Comparison of ENCODE assay signal across 9 mouse cellular contexts in the genomic region with DNA sequence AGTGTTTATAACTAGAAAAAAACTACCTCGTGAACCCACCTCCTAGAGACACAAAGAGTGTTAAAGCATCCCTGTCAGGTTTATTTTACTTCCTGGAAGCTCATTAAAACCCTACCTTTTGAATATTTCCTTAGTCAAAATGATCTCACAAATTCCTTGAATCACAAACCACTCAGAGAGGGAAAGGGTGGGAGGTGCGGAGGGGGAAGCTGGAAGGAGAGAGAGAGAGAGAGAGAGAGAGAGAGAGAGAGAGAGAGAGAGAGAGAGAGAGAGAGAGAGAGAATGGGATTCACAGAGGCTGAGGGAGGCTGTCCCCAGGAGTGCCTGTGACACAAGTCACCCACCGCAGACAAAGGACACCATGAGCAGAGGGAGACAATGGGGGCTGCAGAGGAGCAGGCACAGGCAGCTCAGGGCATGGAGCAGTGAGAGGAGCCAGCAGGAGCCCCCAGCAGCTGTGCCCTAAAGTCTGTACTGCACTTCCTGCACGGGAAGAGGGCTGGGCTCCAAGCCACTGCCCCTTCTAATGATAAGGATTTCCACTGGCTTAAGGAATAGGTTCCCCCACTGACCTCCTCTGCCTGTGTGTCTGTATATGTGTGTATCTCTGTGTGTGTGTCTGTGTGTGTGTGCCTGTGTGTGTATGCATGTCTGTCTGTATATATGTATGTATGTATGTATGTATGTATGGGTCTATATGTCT.
DNase-seq lines count a peak whose midpoint lies in the region; ATAC-seq and TF ChIP-seq lines count a peak whose summit lies in the region.
"Had no signal": no experiment of that assay in that cellular context is flagged by ENCODE, and none has a peak within 500 bp of the region (broad histone marks: within the 10 kb centered on the region; RNA-seq: fewer than 3 reads in every experiment).

No protein-coding gene starts in this region.

- H3K4me3 ChIP-seq in heart, embryonic 16.5 days (ENCODE audit: low read length) = no peak overlapping the region
- H3K4me3 ChIP-seq in heart, adult 2 months = no peak overlapping the region
- H3K4me3 ChIP-seq in embryonic facial prominence, embryonic 10.5 days = no peak overlapping the region
- H3K4me3 ChIP-seq in hindbrain, postnatal 0 days (ENCODE audit: low read length) = no peak overlapping the region
- no peak overlapping the region for H3K4me3 ChIP-seq in neural tube, embryonic 13.5 days

- no peak for TF ChIP-seq EP300 in heart, adult 2 months (IDR thresholded peaks at IDR 0.05; ENCODE audit: insufficient read depth, low read depth, low read length)

- no peaks in the 10 kb centered on the region for H3K36me3 ChIP-seq in heart, embryonic 16.5 days (ENCODE audit: control insufficient read depth, insufficient read depth)
- H3K36me3 ChIP-seq in heart, adult 2 months (ENCODE audit: control insufficient read depth, insufficient read depth, low read length) = no peaks in the 10 kb centered on the region
- H3K36me3 ChIP-seq in embryonic facial prominence, embryonic 10.5 days (replicated peaks) = no peaks in the 10 kb centered on the region
- no peaks in the 10 kb centered on the region for H3K36me3 ChIP-seq in hindbrain, postnatal 0 days (ENCODE audit: insufficient read depth, low read length)
- no peaks in the 10 kb centered on the region for H3K36me3 ChIP-seq in neural tube, embryonic 13.5 days

- TF ChIP-seq CTCF in heart, adult 2 months (IDR thresholded peaks at IDR 0.05) = no peak
- TF ChIP-seq CTCF in hindbrain, postnatal 0 days (IDR thresholded peaks at IDR 0.05; ENCODE audit: low read depth) = no peak

- H3K9me3 ChIP-seq in heart, embryonic 16.5 days (replicated peaks; ENCODE audit: control insufficient read depth, low read length) = no peaks in the 10 kb centered on the region
- H3K9me3 ChIP-seq in embryonic facial prominence, embryonic 10.5 days = no peaks in the 10 kb centered on the region
- H3K9me3 ChIP-seq in hindbrain, postnatal 0 days (ENCODE audit: low read length) = no peaks in the 10 kb centered on the region
- no peaks in the 10 kb centered on the region for H3K9me3 ChIP-seq in neural tube, embryonic 13.5 days

- peaks cover 21% of the 10 kb centered on the region for H3K4me1 ChIP-seq in heart, embryonic 16.5 days (ENCODE audit: control insufficient read depth, insufficient read depth, low read length)
- no peaks in the 10 kb centered on the region; the same call in 1 of the 2 replicates for H3K4me1 ChIP-seq in heart, adult 2 months (ENCODE audit: control insufficient read depth, insufficient read depth, low read length)
- peaks cover 35% of the 10 kb centered on the region for H3K4me1 ChIP-seq in embryonic facial prominence, embryonic 10.5 days
- peaks cover 16% of the 10 kb centered on the region for H3K4me1 ChIP-seq in hindbrain, postnatal 0 days (ENCODE audit: insufficient read depth, low read length)
- H3K4me1 ChIP-seq in neural tube, embryonic 13.5 days (replicated peaks) = peaks cover 59% of the 10 kb centered on the region

- intact Hi-C loops in heart, adult 2 months (cut with DNase I) = no loop called here

- no peak overlapping the region for H3K4me2 ChIP-seq in heart, embryonic 16.5 days (ENCODE audit: low read depth, low read length)
- peak overlapping the region; percentile 36 for H3K4me2 ChIP-seq in hindbrain, postnatal 0 days (ENCODE audit: low read depth, low read length)
- peak overlapping the region; percentile 28 for H3K4me2 ChIP-seq in neural tube, embryonic 13.5 days

- no peak for TF ChIP-seq POLR2A in heart, adult 2 months (IDR thresholded peaks at IDR 0.05; ENCODE audit: insufficient read depth, low read depth, low read length)

- 0 out of 2 replicates have a peak overlapping the region, but pooled peaks have one; percentile 6 for H3K9ac ChIP-seq in heart, embryonic 16.5 days (ENCODE audit: low read length)
- no peak overlapping the region for H3K9ac ChIP-seq in heart, adult 2 months (ENCODE audit: low read depth, low read length)
- peak overlapping the region; percentile 35 for H3K9ac ChIP-seq in hindbrain, postnatal 0 days (replicated peaks; ENCODE audit: low read length)
- peak overlapping the region; percentile 64 for H3K9ac ChIP-seq in neural tube, embryonic 13.5 days

- ATAC-seq in heart, embryonic 16.5 days (replicated peaks; ENCODE audit: extremely low read depth, insufficient read depth, low FRiP score) = peak; percentile 69
- peak; percentile 78 for ATAC-seq in hindbrain, postnatal 0 days
- peak; percentile 83 for ATAC-seq in neural tube, embryonic 13.5 days (ENCODE audit: low read depth)
- ATAC-seq in CD4-positive, CD25-positive, alpha-beta regulatory T cell, adult 4 months = no peak

- no peak for DNase-seq in heart, adult 2 months
- peak; percentile 32 for DNase-seq in embryonic facial prominence, embryonic 10.5 days (ENCODE audit: low spot score)
- DNase-seq in hindbrain, postnatal 0 days (ENCODE audit: low spot score) = peak; percentile 56
- no peak for DNase-seq in gastrocnemius, postnatal 4 days (ENCODE audit: low spot score in 2 of 2)
- DNase-seq in urinary bladder, postnatal 4 days (ENCODE audit: low spot score in 2 of 2) = no peak

- WGBS in heart, embryonic 16.5 days = 19% methylated on average over 4 of the region's 4 CpGs
- WGBS in heart, adult 2 months = 37% methylated on average over 4 of the region's 4 CpGs
- WGBS in embryonic facial prominence, embryonic 10.5 days = 25% methylated on average over 4 of the region's 4 CpGs
- WGBS in hindbrain, postnatal 0 days = 20% methylated on average over 4 of the region's 4 CpGs
- 13% methylated on average over 4 of the region's 4 CpGs for WGBS in neural tube, embryonic 13.5 days

- H3K79me2 ChIP-seq in heart, adult 2 months (replicated peaks; ENCODE audit: control insufficient read depth, insufficient read depth, low read length) = no peaks in the 10 kb centered on the region; the same call in 1 of the 2 replicates

- H3K27ac ChIP-seq in heart, embryonic 16.5 days (ENCODE audit: low read length) = no peak overlapping the region
- no peak overlapping the region for H3K27ac ChIP-seq in heart, adult 2 months
- peak overlapping the region; percentile 78 for H3K27ac ChIP-seq in embryonic facial prominence, embryonic 10.5 days (replicated peaks)
- H3K27ac ChIP-seq in hindbrain, postnatal 0 days = peak overlapping the region; percentile 71
- peak overlapping the region; percentile 92 for H3K27ac ChIP-seq in neural tube, embryonic 13.5 days (replicated peaks)

- H3K27me3 ChIP-seq in heart, embryonic 16.5 days (ENCODE audit: control insufficient read depth, insufficient read depth, low read length) = no peaks in the 10 kb centered on the region
- H3K27me3 ChIP-seq in heart, adult 2 months (ENCODE audit: control insufficient read depth, insufficient read depth, low read length) = no peaks in the 10 kb centered on the region
- no peaks in the 10 kb centered on the region for H3K27me3 ChIP-seq in embryonic facial prominence, embryonic 10.5 days (replicated peaks; ENCODE audit: low read depth, poor library complexity, severe bottlenecking)
- no peaks in the 10 kb centered on the region for H3K27me3 ChIP-seq in hindbrain, postnatal 0 days (ENCODE audit: insufficient read depth, low read length)
- H3K27me3 ChIP-seq in neural tube, embryonic 13.5 days = no peaks in the 10 kb centered on the region
- H3K27me3 ChIP-seq: CH12.LX had no signal

Comparison
In these comparisons a context has a peak if more than half of its experiments do, and no peak if none do; other contexts are left out.
1. H3K27ac ChIP-seq: peak in embryonic facial prominence, embryonic 10.5 days (single experiment), hindbrain, postnatal 0 days (single experiment) and neural tube, embryonic 13.5 days (single experiment); none in heart, embryonic 16.5 days (single experiment) and heart, adult 2 months (single experiment).
2. DNase-seq: peak in embryonic facial prominence, embryonic 10.5 days (single experiment) and hindbrain, postnatal 0 days (single experiment); none in heart, adult 2 months (0 of 2), gastrocnemius, postnatal 4 days (0 of 2) and urinary bladder, postnatal 4 days (0 of 2).